Mouse (Mus musculus) brown adipose tissue, adult 24 weeks (tissue): Measurements from ENCODE around the gene Atf7. TPM values are rescaled to one million over a fixed set of nuclear protein-coding genes. Genes with fewer than 3 reads are reported as not detected.
"Not testable (repeated sequence)": the region's sequence is repeated elsewhere in the genome, so short reads cannot be mapped to it uniquely, and the experiment has no call there.

Source experiments
- H3K27ac ChIP-seq: fragments of 200-500 bp; replicated peaks from 2 replicates; pipeline ENCODE4 v1.5.1; 2012; ENCODE audit warnings: low read depth, mild to moderate bottlenecking, low read length
- H3K4me1 ChIP-seq: fragments of 200-500 bp; 2 replicates; pipeline ENCODE4 v1.6.1; 2012; ENCODE audit warnings: low read length, mixed read lengths; ENCODE audit not compliant: control insufficient read depth, insufficient read depth, insufficient read length
- H3K4me3 ChIP-seq: fragments of 200-500 bp; 2 replicates; pipeline ENCODE4 v1.5.1; 2012; ENCODE audit warnings: low read depth, mild to moderate bottlenecking, low read length, moderate library complexity; ENCODE audit not compliant: insufficient read depth
- polyA plus RNA-seq: library from polyadenylated mRNA; stranded (reverse); fragments of >200 nt; gene quantifications from 2 replicates; pipeline ENCODE4 v1.2.4, GENCODE M21; 2012; ENCODE audit not compliant: missing spikeins, insufficient read depth, insufficient read length

The Atf7 gene
- 40.1 and 58.7 TPM in 2 replicates for polyA plus RNA-seq

DNA sequence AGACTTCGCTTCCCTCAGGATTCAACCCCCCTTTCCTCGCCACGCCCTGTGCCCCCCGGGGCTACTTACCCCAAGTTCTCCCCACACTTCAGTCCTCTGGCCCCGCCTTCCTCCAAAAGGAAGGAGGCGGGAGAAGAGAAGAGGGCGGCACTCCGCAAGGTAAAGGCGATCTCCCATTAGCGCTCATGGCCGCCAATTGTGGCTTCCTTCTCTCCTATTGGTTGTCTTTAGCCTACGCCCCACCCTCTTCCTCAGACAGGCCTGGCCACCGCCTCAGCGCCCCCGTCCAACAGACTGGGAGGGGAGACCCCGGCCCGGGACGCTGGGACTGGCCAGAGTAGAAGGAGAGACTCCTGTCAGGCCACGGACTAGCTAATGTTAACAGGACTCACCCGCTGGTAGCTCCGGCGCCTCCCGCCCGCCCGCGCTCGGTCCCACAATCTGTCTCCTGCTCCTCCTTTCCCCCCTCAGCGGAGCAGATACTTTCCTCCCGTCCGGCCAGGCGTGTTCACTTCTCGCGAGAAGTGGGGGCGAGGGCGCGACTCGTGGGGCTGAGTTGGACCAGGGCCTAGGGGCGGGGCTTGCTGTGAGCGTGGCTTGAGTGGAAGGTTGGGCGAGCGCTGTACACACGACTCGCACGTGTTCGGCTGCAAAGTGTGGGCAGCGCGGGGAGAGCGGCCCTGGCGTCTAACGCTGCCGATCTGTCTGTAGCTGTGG is at the start of gene Atf7, which contains the start of gene Gm28047:
Gene Atf7 (minus strand): TSS at position 495 of the 717 bp plus-strand sequence.
Gene Gm28047 (minus strand): TSS at position 98 of the 717 bp plus-strand sequence.
- H3K4me3 ChIP-seq: peak within 1 kb of the TSS; percentile 84
- H3K4me1 ChIP-seq: peaks cover 5% of the 10 kb centered on the region; the same call in 1 of the 2 replicates
- H3K27ac ChIP-seq: peak within 1 kb of the TSS; percentile 97

DNA sequence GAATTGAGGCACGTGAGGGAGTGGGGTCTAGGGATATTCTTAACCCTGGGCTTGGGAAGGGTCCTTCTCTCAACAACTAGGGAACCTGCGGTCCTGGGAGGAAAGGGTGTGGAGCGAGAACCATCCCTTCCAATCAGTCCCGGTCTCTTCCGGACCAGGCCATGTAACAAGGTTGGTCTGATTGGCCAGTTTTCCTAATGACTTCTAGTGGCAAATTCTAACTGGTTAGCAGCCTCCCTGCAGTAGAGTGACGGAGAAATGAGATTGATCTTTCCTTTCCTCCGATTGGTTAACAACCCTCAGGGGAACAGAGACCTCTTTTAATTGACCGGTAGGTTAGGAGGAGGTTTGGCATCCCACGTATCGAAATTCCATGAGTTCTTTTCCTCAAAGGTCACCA is 48.3 kb upstream of the Atf7 start:
- Histone ChIP-seq H3K4me1 (peaks cover 3% of the 10 kb centered on the region), H3K4me3 (peak overlapping the region; percentile 42), H3K27ac (peak overlapping the region; percentile 82)

DNA sequence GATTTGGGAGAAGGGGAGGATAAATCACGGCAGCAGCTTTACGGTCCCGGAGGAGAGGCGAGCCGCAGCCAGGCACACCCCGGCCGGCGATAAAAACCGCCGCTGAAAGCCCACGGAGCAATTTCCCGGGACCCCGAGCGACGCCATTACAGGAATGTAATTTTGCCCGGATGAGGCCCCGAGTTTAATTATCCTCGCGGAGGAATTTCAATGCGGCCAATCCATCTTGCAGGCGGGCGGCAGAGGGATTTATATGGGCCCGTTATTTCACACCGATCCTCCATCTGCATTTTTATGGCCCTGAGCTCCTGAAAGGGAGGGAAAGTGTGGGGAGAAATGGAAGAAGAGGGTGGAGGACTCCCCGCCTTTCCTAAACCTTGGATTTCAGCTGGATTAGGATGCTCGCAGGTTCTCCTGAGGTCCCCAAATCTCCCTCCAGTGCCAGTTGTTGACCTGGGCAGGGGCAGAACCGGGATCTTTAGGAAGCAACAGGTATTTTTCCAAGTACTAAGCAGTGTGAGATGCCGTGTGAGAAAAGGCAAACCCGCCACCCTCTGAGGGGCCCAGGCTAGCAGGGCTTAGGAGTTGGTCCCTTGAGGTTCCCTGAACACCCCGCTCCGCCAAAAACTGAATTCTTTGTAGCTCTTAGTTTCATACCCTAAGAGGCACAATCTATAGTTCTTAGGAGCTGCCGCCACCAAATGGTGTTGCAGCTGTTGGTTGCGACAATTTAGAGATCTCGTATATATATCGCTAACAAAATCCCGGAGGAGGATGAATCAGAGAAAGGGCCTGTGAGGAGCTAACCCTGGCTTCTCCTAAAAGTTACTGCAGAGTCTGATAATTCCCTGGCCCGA is 47.2 kb upstream of the Atf7 start, which contains the start of gene Atp5g2:
Gene Atp5g2 (minus strand): TSS at position 138 of the 857 bp plus-strand sequence.
- Histone ChIP-seq H3K4me1 (peaks cover 3% of the 10 kb centered on the region), H3K27ac (peak within 1 kb of the TSS; percentile 97), H3K4me3 (peak within 1 kb of the TSS; percentile 65)

DNA sequence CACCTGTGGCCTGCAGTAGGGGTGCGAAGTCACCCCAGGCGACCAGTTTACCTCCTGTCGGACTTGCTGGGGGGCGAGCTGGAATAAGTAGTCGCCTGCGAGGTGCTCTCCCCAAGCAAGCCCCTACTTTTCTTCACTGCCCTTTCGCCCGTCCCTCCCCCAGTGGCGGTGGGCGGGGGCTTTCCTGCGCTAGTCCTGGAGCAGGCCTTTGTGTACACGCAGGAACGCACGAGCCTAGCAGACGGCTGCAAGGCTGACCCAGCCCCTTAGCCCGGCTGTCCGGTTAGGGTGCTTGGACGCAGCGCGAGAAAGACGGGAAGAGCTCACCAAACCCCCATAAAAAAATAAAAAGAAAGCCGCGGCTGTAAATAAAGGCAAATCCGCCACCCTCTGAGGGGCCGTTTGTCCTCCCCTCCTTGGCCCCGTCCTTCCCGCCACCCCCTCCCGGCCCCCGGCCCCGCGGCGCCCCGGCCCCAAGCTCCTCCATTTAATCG is 46.5 kb upstream of the Atf7 start:
- Histone ChIP-seq H3K4me3 (peak overlapping the region; percentile 65), H3K27ac (peak overlapping the region; percentile 97), H3K4me1 (peaks cover 3% of the 10 kb centered on the region)

DNA sequence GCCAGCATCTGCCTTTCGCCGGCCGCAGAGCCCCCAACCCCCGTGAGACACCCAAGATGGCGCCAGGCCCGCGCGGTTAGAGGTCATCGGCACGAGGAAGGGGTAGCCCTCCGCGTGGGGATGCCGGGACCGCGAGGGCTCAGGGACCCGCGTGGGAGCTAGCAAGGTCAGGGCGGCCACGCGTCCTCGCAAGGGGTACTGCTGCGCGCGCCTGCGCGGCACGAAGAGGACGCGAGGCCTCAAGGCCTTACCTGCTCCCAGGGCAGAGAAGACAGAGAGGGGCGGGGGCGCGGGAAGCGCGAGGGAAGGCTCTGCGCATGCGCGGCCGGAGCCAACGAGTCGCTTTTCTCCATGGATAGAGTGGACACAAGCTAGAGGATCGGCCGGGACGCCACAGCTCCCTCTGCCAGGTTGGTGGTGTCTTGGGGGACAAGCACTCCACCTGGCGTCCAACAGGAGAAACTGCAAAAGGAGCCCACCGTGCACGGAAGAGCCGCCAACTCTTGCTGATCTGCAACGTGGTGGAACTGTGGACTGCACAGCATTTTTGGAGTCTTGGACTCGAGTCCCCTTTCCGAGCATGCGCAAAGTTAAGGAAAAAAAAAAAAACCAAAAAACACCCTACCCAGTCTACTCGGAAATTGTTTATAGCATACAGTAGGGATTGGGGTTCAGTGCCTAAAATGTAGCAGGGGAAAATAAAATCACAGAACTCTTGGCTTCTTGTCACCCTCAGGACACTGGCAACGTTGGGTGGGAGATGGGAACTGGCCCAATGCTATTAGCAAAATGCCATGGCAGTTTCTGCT is 45.7 kb upstream of the Atf7 start:
- Histone ChIP-seq H3K4me1 (peaks cover 3% of the 10 kb centered on the region), H3K4me3 (peak overlapping the region; percentile 89), H3K27ac (peak overlapping the region; percentile 97)

DNA sequence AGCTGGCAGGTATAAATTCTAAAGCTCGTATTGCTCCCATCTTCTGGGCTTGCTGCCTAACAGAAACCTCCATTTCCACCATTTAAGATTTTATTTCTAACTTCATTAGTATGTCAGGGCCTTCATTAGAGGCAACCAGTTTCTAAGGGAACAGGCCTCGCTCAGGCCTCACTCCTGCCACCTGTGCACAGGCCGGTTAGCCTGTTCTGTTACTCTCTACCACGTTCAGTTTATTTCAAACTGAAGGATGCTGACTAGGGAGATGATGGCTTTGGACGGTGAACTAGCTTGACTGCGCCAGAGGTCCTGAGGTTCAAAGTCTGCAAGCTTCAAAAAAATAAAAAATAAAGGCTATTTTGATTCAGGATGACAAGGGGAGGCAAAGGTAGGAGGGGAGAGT is 45.0 kb upstream of the Atf7 start:
- peak overlapping the region; percentile 89 for H3K4me3 ChIP-seq
- peaks cover 3% of the 10 kb centered on the region for H3K4me1 ChIP-seq
- H3K27ac ChIP-seq: peak overlapping the region; percentile 97

DNA sequence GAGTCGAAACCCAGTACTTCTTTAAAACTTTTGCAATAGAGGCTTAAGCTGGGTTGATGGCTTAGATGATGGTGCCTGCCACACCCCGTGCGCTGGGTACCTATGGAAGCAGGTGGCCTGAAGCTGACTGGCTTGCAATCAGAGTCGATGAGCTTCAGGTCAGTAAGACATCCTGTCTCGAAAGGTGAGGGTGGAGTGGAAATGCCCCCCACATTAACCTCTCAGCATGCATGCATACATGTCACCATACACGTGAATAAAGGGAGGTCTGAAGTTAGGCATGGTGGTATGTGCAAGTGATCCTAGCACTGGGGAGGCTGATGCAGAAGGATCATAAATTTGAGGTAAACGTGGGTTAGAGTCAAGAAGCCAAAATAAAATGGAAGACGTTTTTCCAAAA is 44.3 kb upstream of the Atf7 start:
- Histone ChIP-seq H3K4me1 (peaks cover 3% of the 10 kb centered on the region), H3K4me3 (no peak overlapping the region; the same call in 1 of the 2 replicates), H3K27ac (no peak overlapping the region)

DNA sequence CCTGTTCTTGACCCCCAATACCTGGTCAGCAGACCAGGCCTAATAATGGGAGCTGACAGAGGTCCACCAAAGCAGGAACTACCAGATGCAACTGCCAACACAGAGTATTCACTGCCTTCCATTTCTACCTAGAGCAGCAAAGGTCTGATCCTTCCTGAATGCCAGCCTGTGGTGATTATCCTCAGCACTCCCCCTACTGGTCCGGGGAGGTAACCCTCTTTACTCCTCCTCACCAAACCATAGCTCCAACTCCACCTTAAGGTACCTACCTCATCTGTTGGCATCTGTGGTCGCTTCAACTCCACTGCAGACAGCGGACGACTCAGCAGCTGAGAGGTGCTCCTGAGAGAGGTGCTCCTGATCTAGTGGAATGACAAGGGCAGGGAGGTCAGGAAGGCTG is 40.2 kb upstream of the Atf7 start:
- Histone ChIP-seq H3K4me1 (peaks cover 3% of the 10 kb centered on the region), H3K27ac (no peak overlapping the region), H3K4me3 (no peak overlapping the region)

DNA sequence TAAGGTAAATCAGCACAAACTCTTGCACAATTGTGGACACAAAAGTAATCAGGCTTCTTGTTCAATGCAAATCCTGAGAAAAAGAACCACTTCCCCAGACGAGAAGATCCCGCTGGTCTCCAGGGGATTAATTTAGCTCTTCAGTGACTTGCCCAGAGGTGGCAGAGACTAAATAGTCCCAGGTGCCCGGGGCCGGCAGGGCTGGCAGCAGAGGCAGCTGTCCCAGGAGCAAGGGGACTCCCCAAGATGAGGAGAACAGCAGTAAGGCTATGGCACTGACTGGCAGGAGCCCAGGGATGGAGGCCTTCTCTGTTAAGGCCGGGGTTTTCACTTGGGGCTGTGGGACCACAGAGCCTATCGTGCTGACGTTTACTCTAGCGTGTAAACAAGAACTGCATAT is 38.6 kb upstream of the Atf7 start:
- Histone ChIP-seq H3K4me1 (no peaks in the 10 kb centered on the region; the same call in 1 of the 2 replicates), H3K27ac (no peak overlapping the region), H3K4me3 (no peak overlapping the region)

DNA sequence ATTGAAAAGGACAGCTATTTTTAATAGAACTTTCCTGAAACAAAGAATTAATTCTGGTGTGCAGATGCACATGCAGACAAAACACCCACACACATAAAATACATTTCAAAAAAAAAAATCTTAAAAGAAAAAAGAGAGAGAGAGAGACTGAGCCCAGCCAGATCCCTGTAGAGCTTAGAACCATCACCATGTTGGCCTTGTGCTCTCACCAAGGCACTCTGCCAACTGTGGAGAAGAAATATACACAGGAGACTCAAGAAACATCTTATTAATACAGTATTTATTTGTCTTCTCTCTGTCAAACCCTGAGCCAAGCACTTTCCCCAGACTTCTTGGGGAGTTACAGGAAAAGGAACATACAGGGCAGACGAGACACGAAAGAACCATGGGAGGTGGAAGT is 37.3 kb upstream of the Atf7 start:
- H3K4me3 ChIP-seq, H3K27ac ChIP-seq, H3K4me1 ChIP-seq: not testable (repeated sequence)

DNA sequence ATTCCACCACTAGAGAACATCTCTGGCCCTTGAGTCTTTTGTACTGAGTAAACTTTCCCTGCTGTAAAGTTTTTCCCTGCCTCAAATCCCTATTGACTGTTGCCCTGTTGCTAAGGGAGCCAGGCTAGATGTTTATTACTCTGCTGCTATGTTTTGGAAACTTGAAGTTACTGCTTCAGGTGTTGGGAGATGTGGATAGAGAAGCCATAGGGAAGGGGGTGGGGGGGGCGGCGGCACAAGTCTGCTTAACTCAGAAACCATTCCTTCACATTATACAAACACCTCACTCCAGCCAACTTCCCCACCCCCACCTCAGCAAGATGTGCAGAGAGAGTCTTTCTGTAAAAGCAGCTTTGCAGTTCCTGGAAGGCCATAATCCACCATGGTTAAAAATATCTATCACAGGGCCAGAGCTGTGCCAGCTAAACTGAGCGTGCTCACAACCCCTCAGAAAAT is 32.7 kb upstream of the Atf7 start:
- H3K4me3 ChIP-seq: no peak overlapping the region
- no peaks in the 10 kb centered on the region for H3K4me1 ChIP-seq

DNA sequence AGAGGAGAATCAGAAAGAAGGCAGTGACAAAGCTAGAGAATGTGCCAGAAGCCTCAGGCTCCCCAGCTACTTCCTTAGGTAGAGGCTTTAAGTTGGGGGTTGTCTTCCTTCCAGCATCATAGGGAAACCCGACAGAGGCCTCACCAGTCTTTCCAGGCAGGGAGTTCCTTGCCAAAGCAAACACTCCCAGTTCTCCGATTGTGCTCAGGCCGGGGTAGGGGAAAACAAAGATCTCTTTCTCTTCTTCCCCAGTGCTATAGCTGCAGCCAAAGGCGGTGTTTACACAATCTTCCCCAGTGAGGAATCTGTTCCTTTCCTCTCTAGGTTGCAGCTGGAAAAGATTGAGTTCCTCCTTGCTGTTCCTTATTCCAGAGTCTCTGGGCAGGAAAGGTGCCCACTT is 31.4 kb upstream of the Atf7 start:
- H3K27ac ChIP-seq: no peak overlapping the region
- no peak overlapping the region for H3K4me3 ChIP-seq
- H3K4me1 ChIP-seq: no peaks in the 10 kb centered on the region

More for the DNA sequence above, 32.7 kb upstream of the Atf7 start:
- no peak overlapping the region for H3K27ac ChIP-seq

DNA sequence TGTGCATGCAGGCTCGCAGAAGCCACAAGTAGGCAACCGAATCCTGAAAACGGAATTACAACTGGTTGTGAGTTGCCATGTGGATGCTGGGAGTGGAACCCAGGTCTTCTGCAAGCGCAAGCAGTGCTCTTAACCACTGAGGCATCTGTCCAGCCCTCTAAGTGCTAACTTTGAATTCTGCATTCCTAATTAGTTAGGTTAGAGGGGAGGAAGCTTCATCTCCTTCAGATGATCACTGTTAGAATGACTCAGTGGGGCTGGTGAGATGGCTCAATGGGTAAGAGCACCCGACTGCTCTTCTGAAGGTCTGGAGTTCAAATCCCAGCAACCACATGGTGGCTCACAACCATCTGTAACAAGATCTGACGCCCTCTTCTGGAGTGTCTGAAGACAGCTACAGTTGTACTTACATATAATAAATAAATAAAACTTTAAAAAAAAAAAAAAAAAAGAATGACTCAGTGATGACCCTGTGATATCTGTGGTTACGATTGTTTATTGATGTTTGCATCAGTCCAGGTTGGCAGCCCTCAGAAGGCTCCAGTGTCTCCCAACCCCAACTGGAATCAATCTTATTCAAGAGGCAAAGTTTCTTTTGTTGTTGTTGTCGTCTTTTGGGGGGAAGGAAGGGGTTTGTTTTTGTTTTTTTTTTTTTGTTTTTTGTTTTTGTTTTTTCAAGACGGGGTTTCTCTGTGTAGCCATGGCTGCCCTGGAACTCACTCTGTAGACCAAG is 26.8 kb upstream of the Atf7 start:
- H3K4me3 ChIP-seq, H3K27ac ChIP-seq, H3K4me1 ChIP-seq: not testable (repeated sequence)

DNA sequence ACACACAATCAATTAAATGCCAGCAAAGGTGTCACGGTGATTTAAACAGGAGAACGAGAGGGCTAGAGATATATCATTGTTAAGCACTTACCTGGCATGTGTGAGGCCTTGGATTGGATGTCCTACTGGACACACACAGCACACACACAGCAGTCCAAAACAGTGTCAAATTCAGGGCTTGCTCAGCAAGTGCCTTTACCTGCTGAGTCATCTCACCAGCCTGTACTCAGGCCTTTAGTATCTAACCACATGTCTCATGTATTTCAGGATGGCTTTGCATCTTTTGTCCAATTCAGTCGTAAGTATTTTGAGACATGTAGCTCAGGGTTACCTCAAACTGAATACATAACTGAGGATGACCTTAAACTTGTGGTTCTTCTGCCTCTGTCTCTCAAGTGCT is 25.8 kb upstream of the Atf7 start:
- Histone ChIP-seq H3K4me1 (no peaks in the 10 kb centered on the region), H3K27ac (no peak overlapping the region), H3K4me3 (no peak overlapping the region)
